Mouse (Mus musculus) heart, adult 9 months (tissue): ENCODE measurements around the gene Trim30b.
"Not testable (repeated sequence)": the region's sequence is repeated elsewhere in the genome, so short reads cannot be mapped to it uniquely, and the experiment has no call there.

Experiments used
- DNase-seq, 2 experiments: peaks; one replicate each; pipeline ENCODE4 v3.0.0; 2022; ENCODE audit warnings: low spot score in 2 of 2

Gene Trim30b

GRCm38 (mm10) chr7:104369736-104370414 is at the start of gene Trim30b:
Gene Trim30b (minus strand): TSS chr7:104369884.
- DNase-seq: peak; percentile 42 to 62

- DNase-seq: no peak
Measured at GRCm38 (mm10) chr7:104404460-104404950, 34.8 kb upstream of the Trim30b start.

GRCm38 (mm10) chr7:104401140-104401539 is 31.5 kb upstream of the Trim30b start:
- DNase-seq: peak in 1 of 2 experiments; percentile 2

- peak; percentile 1 to 8 for DNase-seq
Measured at GRCm38 (mm10) chr7:104400698-104401097, 31.0 kb upstream of the Trim30b start, which contains the start of gene Trim30c. Gene Trim30c (minus strand): TSS chr7:104400837.

- no peak for DNase-seq
Measured at GRCm38 (mm10) chr7:104398492-104398891, 28.8 kb upstream of the Trim30b start.

- DNase-seq: no peak
Measured at GRCm38 (mm10) chr7:104366339-104366738, 3.3 kb downstream of the Trim30b start.

- no peak for DNase-seq
Measured at GRCm38 (mm10) chr7:104353600-104353967, 16.1 kb downstream of the Trim30b start.

GRCm38 (mm10) chr7:104352717-104353599 is 16.7 kb downstream of the Trim30b start, which contains the start of gene Trim12c:
Gene Trim12c (minus strand): TSS chr7:104353362.
- peak; percentile 88 to 93 for DNase-seq

GRCm38 (mm10) chr7:104348043-104348442 is 21.6 kb downstream of the Trim30b start:
- DNase-seq: not testable (repeated sequence)

- not testable (repeated sequence) for DNase-seq
Measured at GRCm38 (mm10) chr7:104340744-104341143, 28.9 kb downstream of the Trim30b start.

GRCm38 (mm10) chr7:104335547-104335946 is 34.1 kb downstream of the Trim30b start:
- not testable (repeated sequence) for DNase-seq

GRCm38 (mm10) chr7:104329171-104329570 is 40.5 kb downstream of the Trim30b start, which contains the start of gene Trim34b:
Gene Trim34b (plus strand): TSS chr7:104329471.
- DNase-seq: not testable (repeated sequence)

GRCm38 (mm10) chr7:104322028-104322427 is 47.7 kb downstream of the Trim30b start:
- no peak for DNase-seq

GRCm38 (mm10) chr7:104315369-104316080 is 54.2 kb downstream of the Trim30b start, which contains the start of gene Trim12a:
Gene Trim12a (minus strand): TSS chr7:104315466.
- not testable (repeated sequence) for DNase-seq

GRCm38 (mm10) chr7:104314796-104315353 is 54.8 kb downstream of the Trim30b start:
- peak; percentile 18 to 35 for DNase-seq
